Mouse (Mus musculus) embryonic facial prominence, embryonic 14.5 days (tissue): ENCODE measurements at regions not wholly inside any gene's neighbourhood (a gene's known extent, or its start where the extent isn't known, plus 50 kb on each side); places are given as distances from the start of the nearest gene placed in this dataset.

Experiments
- ATAC-seq: fragments of 200-750 bp; cut with Nextera tagmentation; 2 replicates; pipeline ENCODE4 v1.8.0; 2017; ENCODE audit warnings: low read depth, moderate number of reproducible peaks, moderate TSS enrichment
- DNase-seq: peaks from one replicate; pipeline ENCODE4 v3.0.0-alpha.2; 2015; ENCODE audit warnings: low spot score
- H3K27ac ChIP-seq: fragments of 300-500 bp; sonication (generic); replicated peaks from 2 replicates; pipeline ENCODE4 v1.5.1; 2014; ENCODE audit warnings: low read depth, mild to moderate bottlenecking, low read length, moderate library complexity
- H3K27me3 ChIP-seq: fragments of 300-500 bp; sonication (generic); replicated peaks from 2 replicates; pipeline ENCODE4 v1.6.1; 2014; ENCODE audit warnings: low read length; ENCODE audit not compliant: control insufficient read depth, insufficient read depth
- H3K36me3 ChIP-seq: fragments of 300-500 bp; sonication (generic); 2 replicates; pipeline ENCODE4 v1.6.1; 2014; ENCODE audit warnings: low read length, mixed read lengths; ENCODE audit not compliant: control insufficient read depth, insufficient read depth
- H3K4me1 ChIP-seq: fragments of 300-500 bp; sonication (generic); 2 replicates; pipeline ENCODE4 v1.6.1; 2014; ENCODE audit warnings: antibody characterized with exemption, low read length; ENCODE audit not compliant: control insufficient read depth, insufficient read depth
- H3K4me2 ChIP-seq: fragments of 300-500 bp; sonication (generic); 2 replicates; pipeline ENCODE4 v1.6.1; 2014; ENCODE audit warnings: low read depth, mild to moderate bottlenecking, low read length, moderate library complexity, mixed read lengths
- H3K4me3 ChIP-seq: fragments of 300-500 bp; sonication (generic); 2 replicates; pipeline ENCODE4 v1.5.1; 2014; ENCODE audit warnings: low read depth, mild to moderate bottlenecking, low read length
- H3K9ac ChIP-seq: fragments of 300-500 bp; sonication (generic); 2 replicates; pipeline ENCODE4 v1.6.1; 2014; ENCODE audit warnings: low read depth, mild to moderate bottlenecking, low read length, moderate library complexity, mixed read lengths
- H3K9me3 ChIP-seq: fragments of 300-500 bp; sonication (generic); 2 replicates; pipeline ENCODE4 v1.6.1; 2016; ENCODE audit warnings: low read length; ENCODE audit not compliant: control insufficient read depth
- WGBS: fragments of 180-500 bp; shearing (Covaris S2); extraction: QIAGEN DNeasy Blood & Tissue Kit; methylation state at CpG from one replicate; pipeline ENCODE4 v1.1.7; 2014; 5-methylcytosine and 5-hydroxymethylcytosine counted together

- no peak overlapping the region for H3K4me3 ChIP-seq
- DNase-seq (no peak), ATAC-seq (no peak)
- H3K4me2 ChIP-seq: no peak overlapping the region
- H3K27me3 ChIP-seq: no peaks in the 10 kb centered on the region
- H3K9me3 ChIP-seq: no peaks in the 10 kb centered on the region
- H3K36me3 ChIP-seq: no peaks in the 10 kb centered on the region
- WGBS: 60% methylated on average over 4 of the region's 4 CpGs
- no peak overlapping the region for H3K9ac ChIP-seq
- no peak overlapping the region for H3K27ac ChIP-seq
- no peaks in the 10 kb centered on the region for H3K4me1 ChIP-seq
These were observed 182.8 kb upstream of the P2ry1 start for GRCm38 (mm10) chr3:60819684-60820281.

GRCm38 (mm10) chr3:60821463-60821862, 181.1 kb upstream of the P2ry1 start:
- Histone ChIP-seq H3K27me3 (no peaks in the 10 kb centered on the region), H3K4me1 (no peaks in the 10 kb centered on the region), H3K4me2 (no peak overlapping the region), H3K36me3 (no peaks in the 10 kb centered on the region), H3K9ac (no peak overlapping the region), H3K27ac (no peak overlapping the region), H3K4me3 (no peak overlapping the region), H3K9me3 (no peaks in the 10 kb centered on the region)
- ATAC-seq (no peak), DNase-seq (no peak)

GRCm38 (mm10) chr3:60826759-60827158, 175.8 kb upstream of the P2ry1 start:
- no peaks in the 10 kb centered on the region for H3K9me3 ChIP-seq
- H3K9ac ChIP-seq: no peak overlapping the region
- no peak for ATAC-seq
- peaks cover 3% of the 10 kb centered on the region; the same call in 1 of the 2 replicates for H3K4me1 ChIP-seq
- H3K36me3 ChIP-seq: no peaks in the 10 kb centered on the region
- 53% methylated on average over 4 of the region's 4 CpGs for WGBS
- H3K4me2 ChIP-seq: no peak overlapping the region
- no peak overlapping the region for H3K27ac ChIP-seq
- no peak for DNase-seq
- H3K4me3 ChIP-seq: no peak overlapping the region
- no peaks in the 10 kb centered on the region for H3K27me3 ChIP-seq

GRCm38 (mm10) chr3:60832385-60832784, 170.2 kb upstream of the P2ry1 start:
- Histone ChIP-seq H3K4me3 (no peak overlapping the region), H3K36me3 (no peaks in the 10 kb centered on the region), H3K9me3 (no peaks in the 10 kb centered on the region), H3K4me2 (no peak overlapping the region), H3K9ac (no peak overlapping the region), H3K27me3 (no peaks in the 10 kb centered on the region), H3K27ac (no peak overlapping the region), H3K4me1 (no peaks in the 10 kb centered on the region)
- no peak for ATAC-seq
- 88% methylated on average over 4 of the region's 4 CpGs for WGBS
- no peak for DNase-seq

- Histone ChIP-seq H3K4me3 (no peak overlapping the region), H3K4me2 (no peak overlapping the region), H3K27ac (no peak overlapping the region), H3K9me3 (no peaks in the 10 kb centered on the region), H3K27me3 (no peaks in the 10 kb centered on the region), H3K4me1 (no peaks in the 10 kb centered on the region), H3K9ac (no peak overlapping the region), H3K36me3 (no peaks in the 10 kb centered on the region)
- whole genome bisulfite sequencing: 91% methylated on average over 1 of the region's 1 CpGs
- ATAC-seq: no peak
- no peak for DNase-seq
These were observed 160.7 kb upstream of the P2ry1 start for GRCm38 (mm10) chr3:60841895-60842294.

GRCm38 (mm10) chr3:60845293-60845692, 157.3 kb upstream of the P2ry1 start:
- no peak overlapping the region for H3K27ac ChIP-seq
- H3K36me3 ChIP-seq: no peaks in the 10 kb centered on the region
- no peak overlapping the region for H3K4me2 ChIP-seq
- H3K4me1 ChIP-seq: no peaks in the 10 kb centered on the region
- H3K27me3 ChIP-seq: no peaks in the 10 kb centered on the region
- DNase-seq: no peak
- ATAC-seq: no peak
- H3K4me3 ChIP-seq: no peak overlapping the region
- 55% methylated on average over 2 of the region's 2 CpGs for WGBS
- H3K9me3 ChIP-seq: no peaks in the 10 kb centered on the region
- H3K9ac ChIP-seq: no peak overlapping the region

GRCm38 (mm10) chr3:60848437-60848836, 154.2 kb upstream of the P2ry1 start:
- H3K27me3 ChIP-seq: no peaks in the 10 kb centered on the region
- DNase-seq: no peak
- H3K9me3 ChIP-seq: no peaks in the 10 kb centered on the region
- no peak overlapping the region for H3K4me2 ChIP-seq
- no peaks in the 10 kb centered on the region for H3K4me1 ChIP-seq
- ATAC-seq: no peak
- no peak overlapping the region for H3K27ac ChIP-seq
- WGBS: 89% methylated on average over 2 of the region's 2 CpGs
- no peak overlapping the region for H3K9ac ChIP-seq
- no peaks in the 10 kb centered on the region for H3K36me3 ChIP-seq
- H3K4me3 ChIP-seq: no peak overlapping the region

- Histone ChIP-seq H3K4me1 (no peaks in the 10 kb centered on the region), H3K36me3 (no peaks in the 10 kb centered on the region), H3K9me3 (no peaks in the 10 kb centered on the region), H3K4me2 (no peak overlapping the region), H3K27ac (no peak overlapping the region), H3K27me3 (no peaks in the 10 kb centered on the region), H3K4me3 (no peak overlapping the region), H3K9ac (no peak overlapping the region)
- no peak for ATAC-seq
- no peak for DNase-seq
- WGBS: 57% methylated on average over 5 of the region's 5 CpGs
These were observed 148.8 kb upstream of the P2ry1 start for GRCm38 (mm10) chr3:60853773-60854172.

GRCm38 (mm10) chr3:60855734-60856133, 146.9 kb upstream of the P2ry1 start:
- WGBS: 67% methylated on average over 2 of the region's 2 CpGs
- Histone ChIP-seq H3K4me3 (no peak overlapping the region), H3K4me1 (no peaks in the 10 kb centered on the region), H3K36me3 (no peaks in the 10 kb centered on the region), H3K4me2 (no peak overlapping the region), H3K9me3 (no peaks in the 10 kb centered on the region), H3K27ac (no peak overlapping the region), H3K9ac (no peak overlapping the region), H3K27me3 (no peaks in the 10 kb centered on the region)
- ATAC-seq: no peak
- DNase-seq: no peak
